Mouse (Mus musculus) liver, postnatal 0 days (tissue): ENCODE measurements around the gene Acox3.

Source experiments
- CTCF ChIP-seq: sonication (generic); IDR thresholded peaks from 2 replicates; pipeline ENCODE4 v1.5.1; 2016; ENCODE audit warnings: antibody characterized with exemption, low read depth
- EP300 ChIP-seq: IDR thresholded peaks from 2 replicates; pipeline ENCODE4 v1.6.1; 2016; ENCODE audit warnings: antibody characterized with exemption, low read depth, mild to moderate bottlenecking

DNA sequence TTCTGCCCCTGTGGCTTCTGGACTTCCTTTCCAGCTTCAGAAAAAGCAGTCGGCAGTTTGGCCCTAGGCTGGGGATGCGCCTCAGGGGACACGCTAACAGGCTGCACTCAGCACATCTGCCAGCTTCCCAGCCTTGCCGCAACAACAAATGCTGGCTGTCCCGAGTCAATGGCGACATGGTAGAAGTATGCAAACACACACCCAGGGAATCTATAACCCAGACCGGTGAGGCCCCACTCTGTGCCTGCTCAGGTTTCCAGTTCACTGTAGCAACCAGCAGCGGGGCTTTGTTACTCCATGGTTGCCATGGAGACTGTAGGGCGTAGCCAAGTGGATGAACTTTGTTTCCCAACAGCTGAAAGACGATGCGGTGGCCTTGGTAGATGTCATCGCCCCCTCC, 26.5 kb downstream of the Acox3 start:
- TF ChIP-seq CTCF: no peak
- no peak for TF ChIP-seq EP300
